Mouse (Mus musculus) embryonic fibroblast, embryonic 13.5 days (primary cell): ENCODE results near the gene 4930412O13Rik. TPM values are rescaled to one million over a fixed set of nuclear protein-coding genes. Genes with fewer than 3 reads are reported as not detected.
A peak's percentile ranks its signal among the peaks of the same experiment; 100 is the strongest.

ENCODE experiments used
- H3K27ac ChIP-seq: 2 replicates; pipeline ENCODE4 v1.5.1; 2012; ENCODE audit warnings: low read length, control low read depth, inconsistent platforms; ENCODE audit not compliant: insufficient read depth
- H3K4me1 ChIP-seq: 2 replicates; pipeline ENCODE4 v1.6.1; 2011; ENCODE audit warnings: low read length; ENCODE audit not compliant: control insufficient read depth, insufficient read depth
- H3K4me3 ChIP-seq: 2 replicates; pipeline ENCODE4 v1.5.1; 2011; ENCODE audit warnings: mild to moderate bottlenecking, control low read depth, low read length; ENCODE audit not compliant: insufficient read depth
- CTCF ChIP-seq: IDR thresholded peaks from 2 replicates; pipeline ENCODE4 v1.5.1; 2011; ENCODE audit warnings: mild to moderate bottlenecking, control low read depth, low read length, moderate library complexity, borderline replicate concordance; ENCODE audit not compliant: insufficient read depth
- POLR2A ChIP-seq: IDR thresholded peaks from 2 replicates; pipeline ENCODE4 v1.6.1; 2011; ENCODE audit warnings: low read depth, mild to moderate bottlenecking, control low read depth, low read length, moderate library complexity
- polyA plus RNA-seq: library from polyadenylated mRNA; stranded (reverse); fragments of >200 nt; gene quantifications from 2 replicates; pipeline ENCODE4 v1.2.4, GENCODE M21; 2011; ENCODE audit warnings: low read depth; ENCODE audit not compliant: missing spikeins, insufficient read length

4930412O13Rik gene
- polyA plus RNA-seq, 1 experiment: not detected

DNA sequence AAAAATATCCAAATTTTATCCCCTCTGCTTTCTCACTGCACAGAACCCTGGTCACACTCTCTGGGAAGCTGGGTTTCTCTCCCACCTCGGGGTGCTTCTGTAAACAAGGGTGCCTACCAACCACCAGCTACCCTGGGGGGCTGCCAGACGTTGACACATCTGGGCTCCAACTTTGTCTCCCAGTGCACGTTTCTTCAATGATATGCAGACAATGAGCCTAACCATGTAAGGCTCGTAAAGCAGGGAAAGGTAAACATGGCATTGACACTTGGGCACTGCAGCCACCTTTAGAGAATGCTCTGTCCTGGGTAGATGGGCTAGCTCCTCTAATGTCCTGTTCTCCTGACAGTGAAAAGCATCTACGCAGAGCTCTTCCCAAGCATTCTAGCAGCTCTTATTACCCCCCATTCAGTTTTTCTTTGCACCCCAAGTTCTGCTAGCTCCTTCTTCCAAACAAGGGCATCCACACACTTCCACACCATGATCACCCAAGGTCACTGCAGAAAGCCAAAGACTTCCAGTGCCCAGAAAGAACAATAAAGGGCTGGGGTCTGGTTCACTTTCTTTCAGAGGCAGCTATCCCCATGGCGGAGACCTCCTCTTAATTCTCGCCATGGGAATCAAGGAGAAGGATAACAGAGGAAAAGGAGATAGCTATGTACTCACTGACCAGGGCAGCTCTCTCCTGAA is 6.0 kb downstream of the 4930412O13Rik start:
- H3K27ac ChIP-seq: no peak overlapping the region
- no peak overlapping the region for H3K4me3 ChIP-seq
- no peaks in the 10 kb centered on the region for H3K4me1 ChIP-seq
- TF ChIP-seq POLR2A (no peak), CTCF (no peak)

DNA sequence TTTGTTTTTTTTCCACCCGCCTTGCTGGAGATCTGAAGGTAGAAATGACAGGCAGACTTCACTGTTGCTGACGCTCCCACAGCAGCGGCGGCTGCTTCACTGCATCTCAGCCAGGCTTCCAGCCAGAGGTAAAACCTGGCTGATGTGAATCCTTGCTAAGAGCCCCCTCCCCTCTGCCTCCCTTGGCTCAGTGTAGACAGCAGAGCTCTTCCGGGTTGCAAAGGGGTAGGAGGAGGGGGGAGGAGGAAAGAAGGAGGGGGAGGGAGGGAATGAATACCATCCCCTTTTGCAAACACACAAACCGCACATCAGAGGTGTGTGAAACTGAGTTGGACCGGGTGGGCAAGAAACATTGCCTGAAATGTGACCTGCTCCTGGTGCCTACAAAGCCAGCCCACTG is 6.6 kb downstream of the 4930412O13Rik start:
- no peak overlapping the region for H3K4me3 ChIP-seq
- no peak overlapping the region for H3K27ac ChIP-seq
- TF ChIP-seq POLR2A: no peak
- H3K4me1 ChIP-seq: no peaks in the 10 kb centered on the region

DNA sequence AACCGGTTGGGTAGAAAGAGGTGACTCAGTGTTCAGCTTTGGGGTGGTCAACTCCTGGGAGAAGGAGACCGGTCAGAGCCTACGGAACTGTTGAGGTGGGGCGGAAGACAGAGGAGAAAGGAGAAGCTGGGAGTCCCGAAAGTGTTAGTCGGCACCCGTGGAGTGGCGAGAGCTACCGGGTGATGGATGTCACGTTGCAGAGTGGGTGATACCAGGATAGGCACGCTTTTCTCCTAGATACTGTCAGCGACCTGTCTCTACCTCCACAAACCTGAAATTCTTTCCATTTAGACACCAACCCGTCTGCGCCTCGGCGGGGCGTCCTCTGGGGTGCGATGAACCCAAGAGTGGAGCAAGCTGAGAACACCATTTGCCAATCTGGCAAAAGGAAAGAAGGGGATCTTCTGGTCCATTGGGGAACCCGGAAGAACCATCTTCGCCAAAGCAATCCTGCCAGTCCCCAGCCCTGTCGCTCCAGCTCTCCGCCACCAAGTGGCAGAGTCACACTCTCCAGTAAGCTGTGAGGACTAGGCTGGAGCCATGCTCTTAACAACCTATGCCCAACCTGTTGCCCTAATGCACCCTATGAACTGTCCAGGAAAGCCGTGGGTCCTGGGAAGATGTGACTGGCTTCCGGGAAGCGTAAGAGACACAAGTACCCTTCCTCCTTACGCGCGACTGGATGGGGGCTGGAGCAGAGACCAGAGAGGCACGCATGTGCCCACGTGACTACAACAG is 8.0 kb downstream of the 4930412O13Rik start, which contains the start of gene 9230102O04Rik:
9230102O04Rik (minus strand) TSS at position 628 of the 738 bp plus-strand sequence.
- Histone ChIP-seq H3K4me3 (peak within 1 kb of the TSS; percentile 3), H3K27ac (no peak within 1 kb of the TSS), H3K4me1 (no peaks in the 10 kb centered on the region)
- TF ChIP-seq CTCF: peak; percentile 27; the same call in 1 of the 2 replicates
- TF ChIP-seq POLR2A: no peak

DNA sequence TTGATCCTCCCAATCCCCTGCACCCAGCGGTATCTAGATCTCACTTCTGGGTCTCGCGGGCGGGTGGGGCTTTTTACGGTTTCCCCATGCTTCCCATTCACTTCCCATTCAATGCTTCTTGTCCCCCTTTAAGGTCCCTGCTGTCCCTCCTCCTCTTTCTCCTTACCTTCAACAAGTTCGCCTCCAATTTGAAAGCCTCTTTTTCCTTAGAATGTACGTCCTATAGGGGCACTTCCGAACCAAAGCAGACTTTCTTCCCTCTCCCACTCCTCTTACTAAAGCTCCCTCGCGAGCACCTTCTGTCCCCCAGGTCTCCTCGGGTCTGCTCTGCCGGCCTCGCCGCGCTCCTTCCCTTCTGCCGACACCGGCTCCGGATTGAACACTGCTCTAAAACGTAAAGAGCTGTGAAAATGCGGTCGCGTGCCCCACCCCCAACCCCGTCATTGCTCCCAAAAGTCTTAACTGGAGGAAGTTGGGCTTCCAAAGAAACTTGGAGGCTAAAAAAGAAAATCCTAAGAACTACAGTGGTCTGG is 8.7 kb downstream of the 4930412O13Rik start, which contains the start of gene Gata3:
Gata3 (minus strand) TSS at position 384 of the 533 bp plus-strand sequence.
- peak within 1 kb of the TSS; percentile 3 for H3K4me3 ChIP-seq
- no peaks in the 10 kb centered on the region for H3K4me1 ChIP-seq
- TF ChIP-seq CTCF (no peak), POLR2A (no peak)
- no peak within 1 kb of the TSS for H3K27ac ChIP-seq

DNA sequence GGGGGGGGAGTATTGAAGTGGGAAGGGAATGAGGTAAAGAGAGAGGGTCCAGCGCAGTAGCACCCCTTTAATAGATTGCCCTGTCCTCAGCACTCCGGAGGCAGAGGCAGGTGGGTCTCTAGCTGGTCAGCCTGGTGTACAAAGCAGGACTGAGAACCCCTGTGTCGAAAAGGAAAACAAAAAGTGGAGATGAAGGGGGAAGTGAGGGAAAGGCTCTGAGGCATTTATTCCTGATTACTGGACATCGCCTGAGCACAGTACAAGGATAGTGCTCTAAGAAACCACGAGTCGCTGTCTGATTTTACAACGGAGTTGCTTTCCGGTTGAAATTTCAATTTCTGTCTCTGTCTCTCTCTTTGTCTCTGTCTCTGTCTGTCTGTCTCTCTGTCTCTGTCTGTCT is 9.2 kb downstream of the 4930412O13Rik start:
- Histone ChIP-seq H3K4me1 (no peaks in the 10 kb centered on the region), H3K4me3 (no peak overlapping the region), H3K27ac (no peak overlapping the region)
- no peak for TF ChIP-seq POLR2A
- TF ChIP-seq CTCF: no peak

DNA sequence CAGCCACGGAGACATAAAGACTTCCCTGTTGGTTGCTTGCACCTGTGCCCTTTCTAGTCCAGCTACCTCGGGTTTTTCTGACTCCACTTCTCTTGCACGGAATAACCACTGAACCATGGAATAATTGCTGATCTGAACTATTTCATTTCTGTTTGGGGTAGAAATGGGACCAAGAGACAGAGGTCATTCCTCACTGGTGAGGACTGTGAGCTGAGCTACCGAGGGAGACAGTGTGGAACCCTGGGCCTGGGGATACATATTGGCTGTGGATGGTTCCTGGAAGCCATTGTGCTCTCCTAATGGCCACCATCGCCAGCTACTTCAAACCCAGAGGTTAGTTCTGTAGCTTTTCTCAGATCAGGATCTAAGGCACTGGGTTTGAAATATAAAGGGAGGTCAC is 9.9 kb downstream of the 4930412O13Rik start:
- H3K27ac ChIP-seq: no peak overlapping the region
- H3K4me3 ChIP-seq: no peak overlapping the region
- no peaks in the 10 kb centered on the region for H3K4me1 ChIP-seq
- TF ChIP-seq CTCF (no peak), POLR2A (no peak)

DNA sequence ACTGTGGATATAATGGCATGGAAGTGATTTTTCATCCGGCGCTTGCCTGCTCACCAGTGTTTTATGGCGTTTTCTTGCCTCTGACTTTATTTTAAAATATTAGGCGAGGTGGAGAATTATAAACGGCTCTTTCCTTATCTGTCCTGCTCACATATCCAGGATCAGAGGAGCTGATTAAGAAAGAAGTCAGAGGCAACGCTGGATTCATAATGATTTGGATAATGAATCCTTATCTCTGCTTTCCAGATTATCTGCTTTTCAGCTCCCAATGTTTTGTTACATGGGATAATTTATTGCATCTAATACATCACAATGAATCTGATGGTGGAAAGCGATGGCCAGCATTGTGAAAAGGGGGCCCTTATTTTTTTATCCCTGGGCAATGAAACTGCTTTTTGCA is 11.5 kb downstream of the 4930412O13Rik start:
- no peak for TF ChIP-seq CTCF
- no peak for TF ChIP-seq POLR2A
- Histone ChIP-seq H3K4me3 (no peak overlapping the region), H3K27ac (no peak overlapping the region), H3K4me1 (no peaks in the 10 kb centered on the region)

DNA sequence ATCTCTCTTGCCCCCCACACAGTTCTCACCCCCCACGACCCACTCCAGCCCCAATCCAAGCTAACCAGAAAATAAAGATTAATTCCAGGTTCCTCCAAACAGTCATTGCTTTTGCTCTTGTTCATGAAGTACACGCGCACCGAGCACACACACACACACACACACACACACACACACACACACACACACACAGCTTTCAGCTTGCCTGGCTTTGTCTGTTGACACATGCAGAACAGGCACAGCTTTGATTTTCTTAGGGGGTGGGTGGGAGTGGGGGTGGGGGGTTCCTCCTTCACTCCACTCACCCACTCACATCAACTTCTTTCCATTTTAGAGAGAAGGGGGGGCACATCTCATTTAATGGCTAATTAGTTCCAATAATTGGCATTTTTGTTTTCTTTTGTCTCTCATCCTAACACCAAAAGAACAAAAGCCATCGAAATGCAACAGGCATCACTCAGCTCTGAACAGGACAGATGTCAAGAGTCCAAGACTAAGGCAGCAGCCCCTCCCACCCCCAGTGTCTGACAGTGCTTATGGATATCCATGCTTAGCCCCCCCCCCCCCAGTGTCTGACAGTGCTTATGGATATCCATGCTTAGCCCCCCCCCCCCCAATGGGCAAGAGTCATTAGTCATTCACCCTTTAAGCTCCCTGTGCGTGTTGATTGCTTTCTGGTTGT is 12.4 kb downstream of the 4930412O13Rik start:
- Histone ChIP-seq H3K27ac (no peak overlapping the region), H3K4me1 (no peaks in the 10 kb centered on the region), H3K4me3 (no peak overlapping the region)
- TF ChIP-seq POLR2A (no peak), CTCF (no peak)

DNA sequence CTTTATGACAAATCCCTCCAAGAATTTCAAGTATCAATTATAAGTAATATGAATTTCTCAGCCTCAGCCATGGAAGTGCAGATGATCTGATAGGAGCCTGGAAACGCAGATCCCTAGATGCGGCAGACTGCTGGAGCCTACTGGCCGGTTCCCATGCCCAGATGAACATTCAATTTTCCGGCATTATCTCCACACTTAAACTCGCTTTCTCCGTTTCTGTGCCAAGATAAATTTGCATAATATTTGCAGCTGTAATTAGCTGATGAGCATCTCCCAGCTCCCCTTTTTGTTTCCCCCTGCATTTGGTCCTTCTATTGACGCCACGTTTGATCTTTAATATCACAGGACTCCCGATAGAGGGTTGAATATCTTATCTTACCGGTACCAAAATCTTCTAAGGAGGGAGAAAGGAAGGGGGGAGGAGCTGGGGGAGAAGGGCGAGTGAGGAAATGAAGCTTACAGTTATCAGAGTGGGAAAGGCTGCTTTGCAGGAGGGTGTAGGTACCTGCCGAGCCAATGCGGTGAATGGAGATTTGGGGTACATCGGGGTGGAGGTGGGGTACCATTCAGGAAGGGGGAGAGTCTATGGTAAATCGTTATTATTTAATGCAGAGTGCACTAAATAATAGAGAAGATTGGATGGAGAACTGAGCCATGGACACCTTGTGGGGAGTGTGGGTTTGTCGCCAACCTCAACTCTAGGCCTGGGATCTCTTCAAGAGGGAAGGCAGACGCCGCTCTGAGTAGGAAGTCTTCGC is 14.0 kb downstream of the 4930412O13Rik start:
- H3K27ac ChIP-seq: no peak overlapping the region
- no peak for TF ChIP-seq CTCF
- TF ChIP-seq POLR2A: no peak
- no peak overlapping the region for H3K4me3 ChIP-seq
- no peaks in the 10 kb centered on the region for H3K4me1 ChIP-seq
